In genomic region chr5:123050918-123051317, GRCm38 (mm10) we compare ENCODE assay signal across 23 mouse cellular contexts. TPM values are rescaled to one million over a fixed set of nuclear protein-coding genes. Genes with fewer than 3 reads are reported as not detected.
DNase-seq lines count a peak whose midpoint lies in the region; ATAC-seq lines count a peak whose summit lies in the region.
"Had no signal": no experiment of that assay in that cellular context is flagged by ENCODE, and none has a peak within 500 bp of the region (broad histone marks: within the 10 kb centered on the region; RNA-seq: fewer than 3 reads in every experiment).

No protein-coding gene starts in this region.

- WGBS in kidney, embryonic 16.5 days = 84% methylated on average over 9 of the region's 9 CpGs
- 92% methylated on average over 9 of the region's 9 CpGs for WGBS in forebrain, embryonic 12.5 days

- H3K9ac ChIP-seq in kidney, embryonic 16.5 days (replicated peaks; ENCODE audit: low read length) = no peak overlapping the region
- no peak overlapping the region for H3K9ac ChIP-seq in forebrain, embryonic 12.5 days
- H3K9ac ChIP-seq: embryonic facial prominence, embryonic 15.5 days; forebrain, embryonic 13.5 days; hindbrain, embryonic 15.5 days; liver, embryonic 15.5 days had no signal

- peaks cover 4% of the 10 kb centered on the region; the same call in 1 of the 2 replicates for H3K9me3 ChIP-seq in kidney, embryonic 16.5 days (ENCODE audit: low read length)
- H3K9me3 ChIP-seq in forebrain, embryonic 12.5 days = no peaks in the 10 kb centered on the region
- H3K9me3 ChIP-seq: embryonic facial prominence, embryonic 15.5 days; forebrain, embryonic 13.5 days; hindbrain, embryonic 15.5 days; liver, embryonic 15.5 days had no signal

- peak; percentile 56 for DNase-seq in cerebellum, adult 11-12 months
- DNase-seq in cerebellum, postnatal 25 days = no peak
- DNase-seq in kidney, adult 11 months = peak; percentile 67
- DNase-seq in kidney, adult 8-10 months = peak; percentile 63 to 81
- DNase-seq in testis, postnatal 10 days (ENCODE audit: low spot score) = peak; percentile 72
- DNase-seq in layer of hippocampus, postnatal 14 days (ENCODE audit: low spot score in 2 of 2) = no peak
- DNase-seq: adrenal gland, postnatal 14 days; cerebellum, adult 9-10 months; embryo, embryonic 11 days; right cerebral cortex, adult 18-20 months; spleen, adult 18-20 months had no signal

- no peak overlapping the region for H3K4me2 ChIP-seq in kidney, embryonic 16.5 days (replicated peaks; ENCODE audit: low read depth, low read length)
- no peak overlapping the region for H3K4me2 ChIP-seq in forebrain, embryonic 12.5 days
- H3K4me2 ChIP-seq: embryonic facial prominence, embryonic 15.5 days; forebrain, embryonic 13.5 days; hindbrain, embryonic 15.5 days; liver, embryonic 15.5 days had no signal

- no peak overlapping the region for H3K4me3 ChIP-seq in kidney, embryonic 16.5 days (ENCODE audit: low read length)
- no peak overlapping the region for H3K4me3 ChIP-seq in forebrain, embryonic 12.5 days (replicated peaks)
- H3K4me3 ChIP-seq: embryonic facial prominence, embryonic 15.5 days; forebrain, embryonic 13.5 days; hindbrain, embryonic 15.5 days; liver, embryonic 15.5 days had no signal

- H3K27ac ChIP-seq in kidney, embryonic 16.5 days (ENCODE audit: low read length) = no peak overlapping the region
- H3K27ac ChIP-seq in forebrain, embryonic 12.5 days = no peak overlapping the region
- H3K27ac ChIP-seq: embryonic facial prominence, embryonic 15.5 days; forebrain, embryonic 13.5 days; hindbrain, embryonic 15.5 days; liver, embryonic 15.5 days had no signal

- no peak for ATAC-seq in kidney, embryonic 16.5 days (ENCODE audit: low FRiP score, low TSS enrichment)
- ATAC-seq in forebrain, embryonic 12.5 days (ENCODE audit: low FRiP score) = no peak
- ATAC-seq: forebrain, embryonic 13.5 days; intestine, postnatal 0 days had no signal

- no peaks in the 10 kb centered on the region for H3K36me3 ChIP-seq in kidney, embryonic 16.5 days (ENCODE audit: insufficient read depth, low read length)
- no peaks in the 10 kb centered on the region for H3K36me3 ChIP-seq in forebrain, embryonic 12.5 days (replicated peaks)
- H3K36me3 ChIP-seq: embryonic facial prominence, embryonic 15.5 days; hindbrain, embryonic 15.5 days; liver, embryonic 15.5 days had no signal

- H3K27me3 ChIP-seq in kidney, embryonic 16.5 days (ENCODE audit: insufficient read depth, low read length) = no peaks in the 10 kb centered on the region
- no peaks in the 10 kb centered on the region for H3K27me3 ChIP-seq in forebrain, embryonic 12.5 days
- H3K27me3 ChIP-seq: embryonic facial prominence, embryonic 15.5 days; forebrain, embryonic 13.5 days; hindbrain, embryonic 15.5 days had no signal

- H3K4me1 ChIP-seq in kidney, embryonic 16.5 days (ENCODE audit: insufficient read depth, low read length) = peaks cover 7% of the 10 kb centered on the region
- H3K4me1 ChIP-seq in forebrain, embryonic 12.5 days = peaks cover 9% of the 10 kb centered on the region

RNA-seq across cellular contexts. Expression of gene Morn3, which starts 4.1 kb away (rescaled TPM):
- 0.56 TPM in 1 of 2 replicates, not detected in the other for polyA plus RNA-seq in kidney, embryonic 16.5 days (2015; fragmentation: Nextera tagmentation; extraction: Ambion mirVana)
- total RNA-seq in layer of hippocampus, postnatal 14 days (2021) = under 1 TPM; 0.62 to 0.79 TPM
- 0.50 TPM in 1 of 2 replicates, not detected in the other for polyA plus RNA-seq in forebrain, embryonic 12.5 days (2016; fragmentation: Nextera tagmentation; extraction: Ambion mirVana)
- total RNA-seq: adrenal gland, postnatal 14 days; left cerebral cortex, postnatal 14 days; midbrain, postnatal 0 days had no signal
- polyA plus RNA-seq: intestine, postnatal 0 days; limb, embryonic 14.5 days; liver, embryonic 15.5 days; neural tube, embryonic 11.5 days; stomach, embryonic 14.5 days had no signal

RNA-seq across cellular contexts. Expression of gene Tmem120b, which starts 17.3 kb away (rescaled TPM):
- 16.8 and 20.0 TPM in 2 replicates for polyA plus RNA-seq in kidney, embryonic 16.5 days (2015; fragmentation: Nextera tagmentation; extraction: Ambion mirVana)
- 10 to 100 TPM; 20.1 to 20.3 TPM for total RNA-seq in layer of hippocampus, postnatal 14 days (2021)
- 9.0 and 9.7 TPM in 2 replicates for polyA plus RNA-seq in forebrain, embryonic 12.5 days (2016; fragmentation: Nextera tagmentation; extraction: Ambion mirVana)

RNA-seq across cellular contexts. Expression of gene Orai1, which starts 36.0 kb away (rescaled TPM):
- 17.5 and 22.1 TPM in 2 replicates for polyA plus RNA-seq in kidney, embryonic 16.5 days (2015; fragmentation: Nextera tagmentation; extraction: Ambion mirVana)
- 10 to 100 TPM; 15.1 to 16.2 TPM for total RNA-seq in layer of hippocampus, postnatal 14 days (2021)
- 10.4 and 11.4 TPM in 2 replicates for polyA plus RNA-seq in forebrain, embryonic 12.5 days (2016; fragmentation: Nextera tagmentation; extraction: Ambion mirVana)

Comparison
In these comparisons a context has a peak if more than half of its experiments do, and no peak if none do; other contexts are left out.
1. DNase-seq: peak in cerebellum, adult 11-12 months (single experiment), kidney, adult 11 months (single experiment), kidney, adult 8-10 months (2 of 2) and testis, postnatal 10 days (single experiment); none in cerebellum, postnatal 25 days (0 of 2) and layer of hippocampus, postnatal 14 days (0 of 2).